Mouse (Mus musculus) intestine, postnatal 0 days (tissue): ENCODE measurements at regions not wholly inside any gene's neighbourhood (a gene's known extent, or its start where the extent isn't known, plus 50 kb on each side); places are given as distances from the start of the nearest gene placed in this dataset.

ENCODE experiments used
- ATAC-seq: fragments of 200-750 bp; cut with Nextera tagmentation; 2 replicates; pipeline ENCODE4 v1.8.0; 2017; ENCODE audit warnings: mild to moderate bottlenecking, moderate TSS enrichment, moderate library complexity
- H3K27ac ChIP-seq: fragments of 300-500 bp; sonication (generic); 2 replicates; pipeline ENCODE4 v1.5.1; 2014; ENCODE audit warnings: mild to moderate bottlenecking, low read depth, low read length, moderate library complexity
- H3K27me3 ChIP-seq: fragments of 300-500 bp; sonication (generic); replicated peaks from 2 replicates; pipeline ENCODE4 v1.6.1; 2014; ENCODE audit warnings: low read length, mixed read lengths; ENCODE audit not compliant: control insufficient read depth, insufficient read depth
- H3K36me3 ChIP-seq: fragments of 300-500 bp; sonication (generic); 2 replicates; pipeline ENCODE4 v1.6.1; 2014; ENCODE audit warnings: mild to moderate bottlenecking, moderate library complexity; ENCODE audit not compliant: control insufficient read depth, insufficient read depth
- H3K4me1 ChIP-seq: fragments of 300-500 bp; sonication (generic); replicated peaks from 2 replicates; pipeline ENCODE4 v1.6.1; 2014; ENCODE audit warnings: antibody characterized with exemption, low read length, mixed read lengths; ENCODE audit not compliant: control insufficient read depth, insufficient read depth
- H3K4me2 ChIP-seq: fragments of 300-500 bp; sonication (generic); replicated peaks from 2 replicates; pipeline ENCODE4 v1.6.1; 2014; ENCODE audit warnings: low read depth, mild to moderate bottlenecking, moderate library complexity
- H3K4me3 ChIP-seq: fragments of 300-500 bp; sonication (generic); 2 replicates; pipeline ENCODE4 v1.5.1; 2014; ENCODE audit warnings: low read depth, low read length
- H3K9ac ChIP-seq: fragments of 300-500 bp; sonication (generic); 2 replicates; pipeline ENCODE4 v1.6.1; 2014; ENCODE audit warnings: mild to moderate bottlenecking, low read depth, low read length
- H3K9me3 ChIP-seq: fragments of 300-500 bp; sonication (generic); 2 replicates; pipeline ENCODE4 v1.6.1; 2016; ENCODE audit warnings: mixed run types; ENCODE audit not compliant: control insufficient read depth
- CTCF ChIP-seq: sonication (generic); IDR thresholded peaks from 2 replicates; pipeline ENCODE4 v1.5.1; 2016; ENCODE audit warnings: low read depth, mild to moderate bottlenecking, control low read depth, antibody characterized with exemption, moderate library complexity
- WGBS: fragments of 180-500 bp; shearing (Covaris S2); extraction: QIAGEN DNeasy Blood & Tissue Kit; methylation state at CpG from one replicate; pipeline ENCODE4 v1.1.7; 2014; 5-methylcytosine and 5-hydroxymethylcytosine counted together

DNA sequence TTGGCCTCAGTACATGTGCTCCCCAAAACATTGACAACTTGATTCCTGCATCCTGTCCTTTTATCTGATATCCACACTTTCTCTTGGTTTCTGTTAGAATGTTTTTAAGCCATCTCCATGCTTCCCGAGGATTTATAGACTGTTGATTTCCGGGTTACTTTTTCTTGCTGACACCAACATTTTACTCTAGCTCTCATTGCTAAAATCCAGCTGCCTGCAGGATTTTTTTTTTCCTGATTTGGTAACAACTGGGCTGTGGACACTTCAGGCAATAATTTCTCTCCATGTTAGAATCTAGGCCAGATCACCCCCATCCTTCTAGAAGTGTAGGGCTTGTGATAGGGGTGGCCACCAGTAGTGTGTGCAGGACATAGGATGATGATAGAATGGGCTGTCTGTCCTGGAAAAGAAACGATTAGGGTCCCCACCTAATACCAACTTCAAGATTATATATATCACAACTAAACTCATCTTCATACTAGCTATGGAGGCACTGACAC lies 182.6 kb downstream of the Clic5 start:
- no peak overlapping the region for H3K9ac ChIP-seq
- TF ChIP-seq CTCF = no peak
- H3K4me3 ChIP-seq = no peak overlapping the region
- H3K9me3 ChIP-seq = no peaks in the 10 kb centered on the region
- H3K27me3 ChIP-seq = no peaks in the 10 kb centered on the region
- ATAC-seq = no peak
- 77% methylated on average over 3 of the region's 3 CpGs for WGBS
- no peak overlapping the region for H3K27ac ChIP-seq
- H3K36me3 ChIP-seq = no peaks in the 10 kb centered on the region
- no peak overlapping the region for H3K4me2 ChIP-seq
- H3K4me1 ChIP-seq = no peaks in the 10 kb centered on the region

DNA sequence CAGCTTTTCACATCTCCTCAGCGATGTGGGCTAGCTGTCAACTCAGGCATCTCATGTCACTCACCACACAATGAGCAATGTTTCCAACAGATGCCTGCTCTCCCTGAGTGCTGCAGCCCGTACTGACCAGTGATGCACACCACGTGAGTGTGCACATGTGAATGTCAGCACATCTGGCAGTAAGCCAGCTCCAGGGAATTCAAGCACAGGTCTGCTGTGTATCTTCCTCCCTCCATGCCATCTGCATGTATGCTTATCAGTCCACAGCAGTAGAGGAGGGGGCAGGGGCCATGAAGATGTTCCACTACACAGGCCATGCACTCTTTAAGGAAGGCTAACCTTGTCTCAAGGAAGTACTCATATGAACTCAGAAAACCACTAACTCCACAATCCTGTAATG lies 183.2 kb downstream of the Clic5 start:
- Histone ChIP-seq H3K27me3 (no peaks in the 10 kb centered on the region), H3K36me3 (no peaks in the 10 kb centered on the region), H3K4me3 (no peak overlapping the region), H3K9ac (no peak overlapping the region), H3K4me1 (no peaks in the 10 kb centered on the region), H3K4me2 (no peak overlapping the region), H3K27ac (no peak overlapping the region), H3K9me3 (no peaks in the 10 kb centered on the region)
- TF ChIP-seq CTCF = no peak
- ATAC-seq = no peak
- WGBS = 66% methylated on average over 3 of the region's 3 CpGs

DNA sequence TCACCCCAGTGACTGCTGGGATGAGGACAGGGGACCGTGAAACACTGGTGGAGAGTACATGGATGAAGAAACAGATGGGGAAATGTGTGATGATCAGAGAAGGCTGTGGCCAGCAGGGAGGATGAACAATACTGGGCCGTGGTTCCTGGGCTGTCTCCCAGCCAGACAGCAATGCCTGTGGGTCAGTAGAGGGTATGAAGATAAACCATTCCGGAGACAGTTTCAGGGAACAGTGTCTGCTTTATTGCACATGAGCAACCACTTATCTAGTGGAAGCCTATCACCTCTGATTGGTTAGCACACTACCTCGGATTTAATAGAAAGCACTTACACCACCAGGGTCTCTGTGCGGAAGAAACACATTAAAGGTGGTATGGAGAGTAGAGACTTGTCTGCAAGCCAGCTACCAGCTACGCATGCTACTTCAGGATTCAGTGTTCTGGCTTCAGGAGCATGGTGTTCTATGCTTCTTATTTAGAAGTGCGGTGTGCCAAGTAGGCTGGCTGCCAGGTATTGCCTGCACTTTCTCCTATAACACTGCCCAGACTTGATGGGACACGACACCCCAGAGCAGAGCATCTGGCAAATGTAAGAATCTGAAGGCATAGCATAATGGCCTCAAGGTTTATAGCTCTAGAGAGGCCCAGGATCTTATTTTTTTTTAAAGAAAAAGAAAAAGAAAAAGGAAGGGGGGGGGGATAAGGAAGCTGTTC lies 185.5 kb downstream of the Clic5 start:
- no peak overlapping the region for H3K27ac ChIP-seq
- no peaks in the 10 kb centered on the region for H3K9me3 ChIP-seq
- H3K4me2 ChIP-seq = no peak overlapping the region
- no peak overlapping the region for H3K9ac ChIP-seq
- WGBS = 72% methylated on average over 8 of the region's 8 CpGs
- TF ChIP-seq CTCF = no peak
- H3K36me3 ChIP-seq = no peaks in the 10 kb centered on the region
- H3K27me3 ChIP-seq = no peaks in the 10 kb centered on the region
- no peak for ATAC-seq
- H3K4me1 ChIP-seq = no peaks in the 10 kb centered on the region
- no peak overlapping the region for H3K4me3 ChIP-seq

DNA sequence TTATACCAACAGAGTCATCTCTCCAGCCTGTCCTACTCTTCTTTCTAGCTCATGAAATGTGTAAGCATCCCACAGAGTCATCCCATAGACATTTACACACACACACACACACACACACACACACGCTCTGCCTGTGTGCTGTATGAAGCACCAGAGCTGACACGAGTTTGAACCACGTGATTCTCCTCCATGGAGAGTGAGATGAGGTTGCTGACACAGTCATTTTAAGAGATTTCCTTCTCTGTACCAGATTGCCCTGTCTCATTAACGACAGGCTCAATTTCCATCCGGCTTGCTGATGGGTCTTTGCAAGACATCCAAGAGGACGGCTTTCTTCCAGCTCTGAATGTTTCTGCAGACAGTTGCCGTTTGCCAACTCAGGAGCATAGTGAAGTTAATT lies 190.0 kb downstream of the Clic5 start:
- H3K4me3 ChIP-seq = no peak overlapping the region
- no peak overlapping the region for H3K27ac ChIP-seq
- TF ChIP-seq CTCF = no peak
- no peaks in the 10 kb centered on the region for H3K9me3 ChIP-seq
- H3K36me3 ChIP-seq = no peaks in the 10 kb centered on the region
- 77% methylated on average over 7 of the region's 7 CpGs for WGBS
- no peak for ATAC-seq
- no peak overlapping the region for H3K9ac ChIP-seq
- no peak overlapping the region for H3K4me2 ChIP-seq
- no peaks in the 10 kb centered on the region for H3K27me3 ChIP-seq
- H3K4me1 ChIP-seq = no peaks in the 10 kb centered on the region

DNA sequence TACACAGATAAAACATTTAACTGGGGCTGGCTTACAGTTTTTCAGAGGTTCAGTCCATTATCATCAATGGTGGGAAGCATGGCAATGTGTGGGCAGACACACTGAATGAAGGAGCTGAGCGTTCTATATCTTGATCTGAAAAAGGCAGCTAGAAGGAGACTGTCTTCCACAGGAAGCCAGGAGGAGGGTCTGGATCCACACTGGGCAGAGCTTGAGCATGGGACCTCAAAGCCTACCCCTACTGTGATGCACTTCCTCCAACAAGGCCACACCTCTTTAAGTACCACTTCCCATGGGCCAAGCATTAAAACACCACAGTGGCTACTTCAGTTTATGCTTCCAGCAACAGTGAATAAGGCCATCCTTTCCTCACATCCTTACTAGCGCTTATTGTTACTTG lies 200.5 kb downstream of the Clic5 start:
- TF ChIP-seq CTCF = no peak
- H3K27me3 ChIP-seq = no peaks in the 10 kb centered on the region
- no peaks in the 10 kb centered on the region for H3K36me3 ChIP-seq
- no peaks in the 10 kb centered on the region for H3K4me1 ChIP-seq
- no peak overlapping the region for H3K9ac ChIP-seq
- H3K27ac ChIP-seq = no peak overlapping the region
- 84% methylated on average over 2 of the region's 2 CpGs for WGBS
- no peak for ATAC-seq
- H3K4me3 ChIP-seq = no peak overlapping the region
- no peak overlapping the region for H3K4me2 ChIP-seq
- no peaks in the 10 kb centered on the region for H3K9me3 ChIP-seq

DNA sequence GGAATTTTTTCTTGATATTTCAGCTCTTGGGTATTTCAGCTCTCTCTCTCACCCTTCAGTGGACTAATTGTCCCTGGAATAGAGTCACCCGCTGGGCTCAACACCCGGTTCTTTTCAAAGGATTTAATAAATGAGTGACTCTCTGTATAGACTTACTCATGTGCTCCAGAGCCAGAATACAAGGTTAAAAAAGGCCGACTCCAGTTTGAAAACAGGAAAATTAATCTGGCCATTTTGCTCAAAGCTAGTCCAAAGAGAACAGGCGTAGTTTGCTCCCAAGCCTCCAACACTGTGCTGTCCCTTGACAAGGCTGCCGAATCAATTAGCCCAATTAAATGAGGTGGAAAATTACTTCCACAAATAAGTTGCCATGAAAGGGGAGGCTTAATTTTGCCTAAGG lies 209.4 kb downstream of the Clic5 start:
- no peak for ATAC-seq

More for the DNA sequence above, 209.4 kb downstream of the Clic5 start:
- H3K9ac ChIP-seq = no peak overlapping the region
- H3K4me2 ChIP-seq = no peak overlapping the region
- no peak for TF ChIP-seq CTCF
- no peaks in the 10 kb centered on the region for H3K36me3 ChIP-seq
- H3K9me3 ChIP-seq = no peaks in the 10 kb centered on the region
- no peak overlapping the region for H3K27ac ChIP-seq
- H3K4me3 ChIP-seq = no peak overlapping the region
- H3K27me3 ChIP-seq = no peaks in the 10 kb centered on the region
- 89% methylated on average over 5 of the region's 5 CpGs for WGBS
- H3K4me1 ChIP-seq = no peaks in the 10 kb centered on the region
